Mouse (Mus musculus): ENCODE results near the gene Rarres2. TPM values are rescaled to one million over a fixed set of nuclear protein-coding genes. Genes with fewer than 3 reads are reported as not detected.

Rarres2 gene
- total and polyA plus RNA-seq, 3 experiments, result not detected

Other genes starting within 250 kb of the Rarres2 start
- 4.8 and 4.9 TPM in 2 replicates for gene Krba1, start 177.2 kb downstream of the Rarres2 start, total RNA-seq (2012; rRNA removed)
- 1 to 10 TPM in 1 of 2 experiments, not detected in 1; 8.7 TPM for gene Krba1, start 177.2 kb downstream of the Rarres2 start, polyA plus RNA-seq (2012; ENCODE audit: insufficient read depth in 1 of 2, insufficient read length in 2 of 2, low read depth in 1 of 2, low replicate concordance in 2 of 2, missing spikeins in 1 of 2)
- gene Zfp467, start 127.0 kb downstream of the Rarres2 start, total RNA-seq (2012; rRNA removed), result 0.85 and 1.0 TPM in 2 replicates
- gene Zfp467, start 127.0 kb downstream of the Rarres2 start, polyA plus RNA-seq (2012; ENCODE audit: insufficient read depth in 1 of 2, insufficient read length in 2 of 2, low read depth in 1 of 2, low replicate concordance in 2 of 2, missing spikeins in 1 of 2), result 1 to 10 TPM in 1 of 2 experiments, not detected in 1; 5.7 TPM
- not detected in 2 replicates for gene Sspo, start 124.6 kb downstream of the Rarres2 start, total RNA-seq (2012; rRNA removed)
- gene Sspo, start 124.6 kb downstream of the Rarres2 start, polyA plus RNA-seq (2012; ENCODE audit: insufficient read depth in 1 of 2, insufficient read length in 2 of 2, low read depth in 1 of 2, low replicate concordance in 2 of 2, missing spikeins in 1 of 2), result not detected
- gene Atp6v0e2, start 35.2 kb downstream of the Rarres2 start, total RNA-seq (2012; rRNA removed), result not detected in 2 replicates
- gene Atp6v0e2, start 35.2 kb downstream of the Rarres2 start, polyA plus RNA-seq (2012; ENCODE audit: insufficient read depth in 1 of 2, insufficient read length in 2 of 2, low read depth in 1 of 2, low replicate concordance in 2 of 2, missing spikeins in 1 of 2), result not detected
- gene Lrrc61, start 18.0 kb downstream of the Rarres2 start, total RNA-seq (2012; rRNA removed), result not detected in 2 replicates
- not detected for gene Lrrc61, start 18.0 kb downstream of the Rarres2 start, polyA plus RNA-seq (2012; ENCODE audit: insufficient read depth in 1 of 2, insufficient read length in 2 of 2, low read depth in 1 of 2, low replicate concordance in 2 of 2, missing spikeins in 1 of 2)
- gene Gm45021, start 16.8 kb upstream of the Rarres2 start, total RNA-seq (2012; rRNA removed), result not detected in 2 replicates
- gene Gm45021, start 16.8 kb upstream of the Rarres2 start, polyA plus RNA-seq (2012; ENCODE audit: insufficient read depth in 1 of 2, insufficient read length in 2 of 2, low read depth in 1 of 2, low replicate concordance in 2 of 2, missing spikeins in 1 of 2), result not detected
- gene Repin1, start 21.1 kb upstream of the Rarres2 start, total RNA-seq (2012; rRNA removed), result not detected in 2 replicates
- not detected for gene Repin1, start 21.1 kb upstream of the Rarres2 start, polyA plus RNA-seq (2012; ENCODE audit: insufficient read depth in 1 of 2, insufficient read length in 2 of 2, low read depth in 1 of 2, low replicate concordance in 2 of 2, missing spikeins in 1 of 2)
- not detected in 2 replicates for gene Gm44965, start 21.2 kb upstream of the Rarres2 start, total RNA-seq (2012; rRNA removed)
- gene Gm44965, start 21.2 kb upstream of the Rarres2 start, polyA plus RNA-seq (2012; ENCODE audit: insufficient read depth in 1 of 2, insufficient read length in 2 of 2, low read depth in 1 of 2, low replicate concordance in 2 of 2, missing spikeins in 1 of 2), result not detected
- gene Zfp775, start 29.3 kb upstream of the Rarres2 start, total RNA-seq (2012; rRNA removed), result not detected in 2 replicates
- gene Zfp775, start 29.3 kb upstream of the Rarres2 start, polyA plus RNA-seq (2012; ENCODE audit: insufficient read depth in 1 of 2, insufficient read length in 2 of 2, low read depth in 1 of 2, low replicate concordance in 2 of 2, missing spikeins in 1 of 2), result not detected
- not detected in 2 replicates for gene AI854703, start 54.0 kb upstream of the Rarres2 start, total RNA-seq (2012; rRNA removed)
- gene AI854703, start 54.0 kb upstream of the Rarres2 start, polyA plus RNA-seq (2012; ENCODE audit: insufficient read depth in 1 of 2, insufficient read length in 2 of 2, low read depth in 1 of 2, low replicate concordance in 2 of 2, missing spikeins in 1 of 2), result not detected
- not detected in 2 replicates for gene Gimap8, start 74.4 kb upstream of the Rarres2 start, total RNA-seq (2012; rRNA removed)
- not detected for gene Gimap8, start 74.4 kb upstream of the Rarres2 start, polyA plus RNA-seq (2012; ENCODE audit: insufficient read depth in 1 of 2, insufficient read length in 2 of 2, low read depth in 1 of 2, low replicate concordance in 2 of 2, missing spikeins in 1 of 2)
- gene Gimap9, start 103.3 kb upstream of the Rarres2 start, total RNA-seq (2012; rRNA removed), result 3.8 and 4.8 TPM in 2 replicates
- 1 to 10 TPM in 1 of 2 experiments, not detected in 1; 6.2 TPM for gene Gimap9, start 103.3 kb upstream of the Rarres2 start, polyA plus RNA-seq (2012; ENCODE audit: insufficient read depth in 1 of 2, insufficient read length in 2 of 2, low read depth in 1 of 2, low replicate concordance in 2 of 2, missing spikeins in 1 of 2)
- 0.12 TPM in 1 of 2 replicates, not detected in the other for gene Gimap4, start 111.8 kb upstream of the Rarres2 start, total RNA-seq (2012; rRNA removed)
- under 1 TPM in 1 of 2 experiments, not detected in 1; 0.25 TPM for gene Gimap4, start 111.8 kb upstream of the Rarres2 start, polyA plus RNA-seq (2012; ENCODE audit: insufficient read depth in 1 of 2, insufficient read length in 2 of 2, low read depth in 1 of 2, low replicate concordance in 2 of 2, missing spikeins in 1 of 2)
- not detected in 2 replicates for gene Gimap6, start 135.4 kb upstream of the Rarres2 start, total RNA-seq (2012; rRNA removed)
- gene Gimap6, start 135.4 kb upstream of the Rarres2 start, polyA plus RNA-seq (2012; ENCODE audit: insufficient read depth in 1 of 2, insufficient read length in 2 of 2, low read depth in 1 of 2, low replicate concordance in 2 of 2, missing spikeins in 1 of 2), result not detected
- not detected in 2 replicates for gene Gm28053, start 145.8 kb upstream of the Rarres2 start, total RNA-seq (2012; rRNA removed)
- gene Gm28053, start 145.8 kb upstream of the Rarres2 start, polyA plus RNA-seq (2012; ENCODE audit: insufficient read depth in 1 of 2, insufficient read length in 2 of 2, low read depth in 1 of 2, low replicate concordance in 2 of 2, missing spikeins in 1 of 2), result not detected
- gene Gimap7, start 145.8 kb upstream of the Rarres2 start, total RNA-seq (2012; rRNA removed), result not detected in 2 replicates
- not detected for gene Gimap7, start 145.8 kb upstream of the Rarres2 start, polyA plus RNA-seq (2012; ENCODE audit: insufficient read depth in 1 of 2, insufficient read length in 2 of 2, low read depth in 1 of 2, low replicate concordance in 2 of 2, missing spikeins in 1 of 2)
- not detected in 2 replicates for gene Gimap1, start 166.3 kb upstream of the Rarres2 start, total RNA-seq (2012; rRNA removed)
- not detected for gene Gimap1, start 166.3 kb upstream of the Rarres2 start, polyA plus RNA-seq (2012; ENCODE audit: insufficient read depth in 1 of 2, insufficient read length in 2 of 2, low read depth in 1 of 2, low replicate concordance in 2 of 2, missing spikeins in 1 of 2)
- not detected in 2 replicates for gene Gimap5, start 173.4 kb upstream of the Rarres2 start, total RNA-seq (2012; rRNA removed)
- gene Gimap5, start 173.4 kb upstream of the Rarres2 start, polyA plus RNA-seq (2012; ENCODE audit: insufficient read depth in 1 of 2, insufficient read length in 2 of 2, low read depth in 1 of 2, low replicate concordance in 2 of 2, missing spikeins in 1 of 2), result not detected
- gene Gimap3, start 198.1 kb upstream of the Rarres2 start, total RNA-seq (2012; rRNA removed), result not detected in 2 replicates
- gene Gimap3, start 198.1 kb upstream of the Rarres2 start, polyA plus RNA-seq (2012; ENCODE audit: insufficient read depth in 1 of 2, insufficient read length in 2 of 2, low read depth in 1 of 2, low replicate concordance in 2 of 2, missing spikeins in 1 of 2), result not detected